Mouse (Mus musculus): ENCODE measurements around the gene Btg2. TPM values are rescaled to one million over a fixed set of nuclear protein-coding genes. Genes with fewer than 3 reads are reported as not detected.

Btg2 gene
- polyA plus RNA-seq, 1 experiment from 2014 or later = 36.9 TPM

- H3K27me3 ChIP-seq (ENCODE audit: control insufficient read depth, insufficient read depth, low read length) = no peaks in the 10 kb centered on the region
- no peak for ATAC-seq (ENCODE audit: insufficient number of reproducible peaks, insufficient read depth, low FRiP score, low read depth)
- H3K4me1 ChIP-seq (ENCODE audit: control insufficient read depth in 2 of 2, insufficient read depth in 2 of 2, low read length in 2 of 2) = peaks cover 14 to 17% of the 10 kb centered on the region in 2 experiments
- no peak overlapping the region for H3K4me2 ChIP-seq (ENCODE audit: low read length)
- no peaks in the 10 kb centered on the region for H3K9me3 ChIP-seq (ENCODE audit: control insufficient read depth, low read length)
- no peak overlapping the region for H3K4me3 ChIP-seq (ENCODE audit: control insufficient read depth in 1 of 2, insufficient read depth in 1 of 2, low read depth in 1 of 2, low read length in 2 of 2)
- no peak overlapping the region for H3K27ac ChIP-seq (replicated peaks in 1 of 2; ENCODE audit: control insufficient read depth in 1 of 2, insufficient read depth in 1 of 2, low read depth in 2 of 2, low read length in 2 of 2)
- no peak overlapping the region; the same call in 1 of the 2 replicates for H3K9ac ChIP-seq (ENCODE audit: low read length)
- no peaks in the 10 kb centered on the region for H3K36me3 ChIP-seq (ENCODE audit: control insufficient read depth, insufficient read depth, low read length)
- WGBS = 71% methylated on average over 10 of the region's 11 CpGs
These were observed 26.3 kb upstream of the Btg2 start for GRCm38 (mm10) chr1:134105043-134105763.

DNA sequence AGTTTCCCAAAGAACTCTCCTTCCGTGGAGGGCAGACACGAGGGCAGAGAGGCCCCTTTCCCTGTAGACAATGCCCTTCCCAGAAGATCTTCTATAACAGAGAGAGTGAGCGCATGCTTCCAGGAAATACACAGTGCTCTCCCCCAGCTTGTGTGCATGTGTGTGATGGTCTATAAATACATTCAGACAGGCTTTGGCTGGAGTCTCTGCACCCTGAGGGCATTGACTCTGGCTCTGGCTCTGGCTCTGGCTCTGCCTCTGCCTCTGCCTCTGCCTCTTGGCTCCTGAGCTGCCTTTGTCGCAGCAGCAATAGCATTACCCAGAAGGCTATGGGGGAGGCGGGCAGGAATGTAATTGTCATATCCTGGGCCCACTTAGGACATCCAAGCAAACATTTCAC, 24.9 kb upstream of the Btg2 start:
- Histone ChIP-seq H3K4me2 (ENCODE audit: low read length) (no peak overlapping the region), H3K9me3 (ENCODE audit: control insufficient read depth, low read length) (no peaks in the 10 kb centered on the region)

GRCm38 (mm10) chr1:134101593-134101992, 22.7 kb upstream of the Btg2 start:
- Histone ChIP-seq H3K9me3 (ENCODE audit: control insufficient read depth, low read length) (no peaks in the 10 kb centered on the region), H3K27me3 (ENCODE audit: control insufficient read depth, insufficient read depth, low read length) (no peaks in the 10 kb centered on the region), H3K4me3 (ENCODE audit: control insufficient read depth in 1 of 2, insufficient read depth in 1 of 2, low read depth in 1 of 2, low read length in 2 of 2) (no peak overlapping the region), H3K36me3 (ENCODE audit: control insufficient read depth, insufficient read depth, low read length) (no peaks in the 10 kb centered on the region), H3K9ac (ENCODE audit: low read length) (no peak overlapping the region), H3K4me1 (ENCODE audit: control insufficient read depth in 2 of 2, insufficient read depth in 2 of 2, low read length in 2 of 2) (peaks cover 43 to 50% of the 10 kb centered on the region in 2 experiments), H3K4me2 (ENCODE audit: low read length) (no peak overlapping the region), H3K27ac (replicated peaks in 1 of 2; ENCODE audit: control insufficient read depth in 1 of 2, insufficient read depth in 1 of 2, low read depth in 2 of 2, low read length in 2 of 2) (no peak overlapping the region)
- 75% methylated on average over 3 of the region's 3 CpGs for WGBS
- ATAC-seq (ENCODE audit: insufficient number of reproducible peaks, insufficient read depth, low FRiP score, low read depth) = no peak

More for the DNA sequence above, 24.9 kb upstream of the Btg2 start:
- H3K27ac ChIP-seq (replicated peaks in 1 of 2; ENCODE audit: control insufficient read depth in 1 of 2, insufficient read depth in 1 of 2, low read depth in 2 of 2, low read length in 2 of 2) = peak overlapping the region; percentile 88 to 90
- no peak overlapping the region for H3K4me3 ChIP-seq (ENCODE audit: control insufficient read depth in 1 of 2, insufficient read depth in 1 of 2, low read depth in 1 of 2, low read length in 2 of 2)
- WGBS = 42% methylated on average over 5 of the region's 5 CpGs
- H3K27me3 ChIP-seq (ENCODE audit: control insufficient read depth, insufficient read depth, low read length) = no peaks in the 10 kb centered on the region
- H3K36me3 ChIP-seq (ENCODE audit: control insufficient read depth, insufficient read depth, low read length) = no peaks in the 10 kb centered on the region
- 0 out of 2 replicates have a peak overlapping the region, but pooled peaks have one; percentile 47 for H3K9ac ChIP-seq (ENCODE audit: low read length)
- peaks cover 23 to 27% of the 10 kb centered on the region in 2 experiments for H3K4me1 ChIP-seq (ENCODE audit: control insufficient read depth in 2 of 2, insufficient read depth in 2 of 2, low read length in 2 of 2)
- no peak for ATAC-seq (ENCODE audit: insufficient number of reproducible peaks, insufficient read depth, low FRiP score, low read depth)

- Histone ChIP-seq H3K36me3 (ENCODE audit: control insufficient read depth, insufficient read depth, low read length) (no peaks in the 10 kb centered on the region), H3K9ac (ENCODE audit: low read length) (no peak overlapping the region), H3K4me3 (ENCODE audit: control insufficient read depth in 1 of 2, insufficient read depth in 1 of 2, low read depth in 1 of 2, low read length in 2 of 2) (no peak overlapping the region), H3K4me1 (ENCODE audit: control insufficient read depth in 2 of 2, insufficient read depth in 2 of 2, low read length in 2 of 2) (peaks cover 50 to 57% of the 10 kb centered on the region in 2 experiments), H3K27me3 (ENCODE audit: control insufficient read depth, insufficient read depth, low read length) (no peaks in the 10 kb centered on the region), H3K27ac (replicated peaks in 1 of 2; ENCODE audit: control insufficient read depth in 1 of 2, insufficient read depth in 1 of 2, low read depth in 2 of 2, low read length in 2 of 2) (peak overlapping the region in 1 of 2 experiments; percentile 100; a peak in 2 of 4 replicates), H3K9me3 (ENCODE audit: control insufficient read depth, low read length) (no peaks in the 10 kb centered on the region), H3K4me2 (ENCODE audit: low read length) (no peak overlapping the region)
- no peak for ATAC-seq (ENCODE audit: insufficient number of reproducible peaks, insufficient read depth, low FRiP score, low read depth)
- 58% methylated on average over 4 of the region's 4 CpGs for WGBS
These were observed 22.0 kb upstream of the Btg2 start for GRCm38 (mm10) chr1:134100928-134101327.

- H3K27me3 ChIP-seq (ENCODE audit: control insufficient read depth, insufficient read depth, low read length) = no peaks in the 10 kb centered on the region
- no peaks in the 10 kb centered on the region for H3K36me3 ChIP-seq (ENCODE audit: control insufficient read depth, insufficient read depth, low read length)
- H3K9me3 ChIP-seq (ENCODE audit: control insufficient read depth, low read length) = no peaks in the 10 kb centered on the region
- no peak for ATAC-seq (ENCODE audit: insufficient number of reproducible peaks, insufficient read depth, low FRiP score, low read depth)
- H3K4me1 ChIP-seq (ENCODE audit: control insufficient read depth in 2 of 2, insufficient read depth in 2 of 2, low read length in 2 of 2) = peaks cover 54 to 62% of the 10 kb centered on the region in 2 experiments
- peak overlapping the region; percentile 98 to 100; a peak in 3 of 4 replicates for H3K27ac ChIP-seq (replicated peaks in 1 of 2; ENCODE audit: control insufficient read depth in 1 of 2, insufficient read depth in 1 of 2, low read depth in 2 of 2, low read length in 2 of 2)
- no peak overlapping the region for H3K4me3 ChIP-seq (ENCODE audit: control insufficient read depth in 1 of 2, insufficient read depth in 1 of 2, low read depth in 1 of 2, low read length in 2 of 2)
- H3K4me2 ChIP-seq (ENCODE audit: low read length) = no peak overlapping the region
- 79% methylated on average over 5 of the region's 5 CpGs for WGBS
- H3K9ac ChIP-seq (ENCODE audit: low read length) = no peak overlapping the region
These were observed 21.5 kb upstream of the Btg2 start for GRCm38 (mm10) chr1:134100401-134100800.

GRCm38 (mm10) chr1:134099516-134100235, 20.8 kb upstream of the Btg2 start:
- H3K9me3 ChIP-seq (ENCODE audit: control insufficient read depth, low read length) = no peaks in the 10 kb centered on the region
- H3K4me2 ChIP-seq (ENCODE audit: low read length) = peak overlapping the region; percentile 77
- no peaks in the 10 kb centered on the region for H3K36me3 ChIP-seq (ENCODE audit: control insufficient read depth, insufficient read depth, low read length)
- H3K4me3 ChIP-seq (ENCODE audit: control insufficient read depth in 1 of 2, insufficient read depth in 1 of 2, low read depth in 1 of 2, low read length in 2 of 2) = peak overlapping the region; percentile 42 to 45
- WGBS = 9% methylated on average over 12 of the region's 12 CpGs
- ATAC-seq (ENCODE audit: insufficient number of reproducible peaks, insufficient read depth, low FRiP score, low read depth) = no peak
- H3K27ac ChIP-seq (replicated peaks in 1 of 2; ENCODE audit: control insufficient read depth in 1 of 2, insufficient read depth in 1 of 2, low read depth in 2 of 2, low read length in 2 of 2) = peak overlapping the region; percentile 98 to 100
- H3K9ac ChIP-seq (ENCODE audit: low read length) = peak overlapping the region; percentile 82
- H3K4me1 ChIP-seq (ENCODE audit: control insufficient read depth in 2 of 2, insufficient read depth in 2 of 2, low read length in 2 of 2) = peaks cover 54 to 64% of the 10 kb centered on the region in 2 experiments
- no peaks in the 10 kb centered on the region for H3K27me3 ChIP-seq (ENCODE audit: control insufficient read depth, insufficient read depth, low read length)

- Histone ChIP-seq H3K9ac (ENCODE audit: low read length) (peak overlapping the region; percentile 82), H3K27ac (replicated peaks in 1 of 2; ENCODE audit: control insufficient read depth in 1 of 2, insufficient read depth in 1 of 2, low read depth in 2 of 2, low read length in 2 of 2) (peak overlapping the region; percentile 98 to 100), H3K36me3 (ENCODE audit: control insufficient read depth, insufficient read depth, low read length) (no peaks in the 10 kb centered on the region), H3K27me3 (ENCODE audit: control insufficient read depth, insufficient read depth, low read length) (no peaks in the 10 kb centered on the region), H3K4me1 (ENCODE audit: control insufficient read depth in 2 of 2, insufficient read depth in 2 of 2, low read length in 2 of 2) (peaks cover 55 to 62% of the 10 kb centered on the region in 2 experiments), H3K4me3 (ENCODE audit: control insufficient read depth in 1 of 2, insufficient read depth in 1 of 2, low read depth in 1 of 2, low read length in 2 of 2) (peak overlapping the region; percentile 42 to 45), H3K4me2 (ENCODE audit: low read length) (peak overlapping the region; percentile 77), H3K9me3 (ENCODE audit: control insufficient read depth, low read length) (no peaks in the 10 kb centered on the region)
- WGBS = 0% methylated on average over 17 of the region's 17 CpGs
- ATAC-seq (ENCODE audit: insufficient number of reproducible peaks, insufficient read depth, low FRiP score, low read depth) = peak; percentile 83
These were observed 20.0 kb upstream of the Btg2 start for GRCm38 (mm10) chr1:134098726-134099515.
